Mouse (Mus musculus): Measurements from ENCODE around the gene Maml2. TPM values are rescaled to one million over a fixed set of nuclear protein-coding genes. Genes with fewer than 3 reads are reported as not detected.

The Maml2 gene
- polyA plus RNA-seq, 1 experiment from 2014 or later, result 10.0 TPM

DNA sequence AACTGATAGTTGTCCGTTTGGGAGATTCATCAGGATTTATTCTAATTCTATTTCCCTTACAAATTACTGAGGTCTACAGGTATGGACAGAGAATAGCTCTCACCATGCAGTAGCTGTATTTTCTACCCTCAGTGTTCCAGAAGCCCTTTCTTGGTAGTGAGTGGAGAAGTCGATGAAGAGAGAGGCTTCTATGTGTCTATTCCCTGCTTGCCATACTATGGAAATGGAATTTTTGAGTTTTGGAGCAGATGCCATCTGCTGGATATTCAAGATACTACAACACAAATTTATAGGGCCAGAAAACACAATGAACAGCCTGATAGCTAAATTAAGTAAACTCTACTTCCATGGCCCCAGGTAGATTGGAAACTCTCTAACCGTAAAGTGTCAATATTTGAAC lies 355.2 kb downstream of the Maml2 start:
- WGBS, result 40% methylated on average over 3 of the region's 3 CpGs
- no peak for ATAC-seq (replicated peaks; ENCODE audit: low FRiP score, low read depth)
- peak; percentile 78 for TF ChIP-seq CTCF (IDR thresholded peaks at IDR 0.05; ENCODE audit: low read depth)
- Histone ChIP-seq H3K9ac (ENCODE audit: low read depth, low read length) (no peak overlapping the region), H3K27ac (no peak overlapping the region), H3K36me3 (ENCODE audit: insufficient read depth, low read length) (no peaks in the 10 kb centered on the region), H3K27me3 (ENCODE audit: insufficient read depth, low read length) (no peaks in the 10 kb centered on the region), H3K9me3 (replicated peaks; ENCODE audit: low read length) (no peaks in the 10 kb centered on the region), H3K4me2 (ENCODE audit: low read length) (peak overlapping the region; percentile 13; the same call in 1 of the 2 replicates), H3K4me1 (replicated peaks; ENCODE audit: insufficient read depth, low read length) (0 out of 2 replicates have a peak, but pooled peaks cover 4% of the 10 kb centered on the region), H3K4me3 (replicated peaks; ENCODE audit: low read depth, low read length) (no peak overlapping the region)
- peak; percentile 83 for DNase-seq (ENCODE audit: low spot score)

GRCm38 (mm10) chr9:13661768-13662623 lies 364.2 kb downstream of the Maml2 start:
- 6% methylated on average over 12 of the region's 12 CpGs for WGBS
- DNase-seq (ENCODE audit: low spot score) (peak; percentile 47), ATAC-seq (replicated peaks; ENCODE audit: low FRiP score, low read depth) (no peak)
- TF ChIP-seq CTCF (IDR thresholded peaks at IDR 0.05; ENCODE audit: low read depth), result no peak
- no peak overlapping the region for H3K4me3 ChIP-seq (replicated peaks; ENCODE audit: low read depth, low read length)
- H3K9ac ChIP-seq (ENCODE audit: low read depth, low read length), result peak overlapping the region; percentile 40; the same call in 1 of the 2 replicates
- peaks cover 10% of the 10 kb centered on the region; the same call in 1 of the 2 replicates for H3K4me1 ChIP-seq (replicated peaks; ENCODE audit: insufficient read depth, low read length)
- 0 out of 2 replicates have a peak overlapping the region, but pooled peaks have one; percentile 31 for H3K27ac ChIP-seq
- no peaks in the 10 kb centered on the region for H3K9me3 ChIP-seq (replicated peaks; ENCODE audit: low read length)
- no peaks in the 10 kb centered on the region for H3K27me3 ChIP-seq (ENCODE audit: insufficient read depth, low read length)
- H3K36me3 ChIP-seq (ENCODE audit: insufficient read depth, low read length), result no peaks in the 10 kb centered on the region
- H3K4me2 ChIP-seq (ENCODE audit: low read length), result peak overlapping the region; percentile 45

GRCm38 (mm10) chr9:13665487-13665969 lies 367.8 kb downstream of the Maml2 start:
- 72% methylated on average over 2 of the region's 2 CpGs for WGBS
- H3K9ac ChIP-seq (ENCODE audit: low read depth, low read length), result no peak overlapping the region
- no peak overlapping the region for H3K4me2 ChIP-seq (ENCODE audit: low read length)
- ATAC-seq (replicated peaks; ENCODE audit: low FRiP score, low read depth) (no peak), DNase-seq (ENCODE audit: low spot score) (no peak)
- peaks cover 10% of the 10 kb centered on the region; the same call in 1 of the 2 replicates for H3K4me1 ChIP-seq (replicated peaks; ENCODE audit: insufficient read depth, low read length)
- no peak for TF ChIP-seq CTCF (IDR thresholded peaks at IDR 0.05; ENCODE audit: low read depth)
- no peaks in the 10 kb centered on the region for H3K27me3 ChIP-seq (ENCODE audit: insufficient read depth, low read length)
- H3K4me3 ChIP-seq (replicated peaks; ENCODE audit: low read depth, low read length), result no peak overlapping the region
- H3K9me3 ChIP-seq (replicated peaks; ENCODE audit: low read length), result no peaks in the 10 kb centered on the region
- no peaks in the 10 kb centered on the region for H3K36me3 ChIP-seq (ENCODE audit: insufficient read depth, low read length)
- no peak overlapping the region for H3K27ac ChIP-seq

- no peaks in the 10 kb centered on the region for H3K9me3 ChIP-seq (replicated peaks; ENCODE audit: low read length)
- ATAC-seq (replicated peaks; ENCODE audit: low FRiP score, low read depth), result no peak
- no peak overlapping the region for H3K27ac ChIP-seq
- no peak for TF ChIP-seq CTCF (IDR thresholded peaks at IDR 0.05; ENCODE audit: low read depth)
- DNase-seq (ENCODE audit: low spot score), result no peak
- H3K4me2 ChIP-seq (ENCODE audit: low read length), result no peak overlapping the region
- no peaks in the 10 kb centered on the region for H3K27me3 ChIP-seq (ENCODE audit: insufficient read depth, low read length)
- WGBS, result 83% methylated on average over 1 of the region's 1 CpGs
- no peak overlapping the region for H3K9ac ChIP-seq (ENCODE audit: low read depth, low read length)
- H3K36me3 ChIP-seq (ENCODE audit: insufficient read depth, low read length), result no peaks in the 10 kb centered on the region
- no peaks in the 10 kb centered on the region for H3K4me1 ChIP-seq (replicated peaks; ENCODE audit: insufficient read depth, low read length)
- no peak overlapping the region for H3K4me3 ChIP-seq (replicated peaks; ENCODE audit: low read depth, low read length)
These were observed 370.2 kb downstream of the Maml2 start for GRCm38 (mm10) chr9:13667955-13668354.

- TF ChIP-seq CTCF (IDR thresholded peaks at IDR 0.05; ENCODE audit: low read depth), result no peak
- Histone ChIP-seq H3K36me3 (ENCODE audit: insufficient read depth, low read length) (no peaks in the 10 kb centered on the region), H3K9ac (ENCODE audit: low read depth, low read length) (no peak overlapping the region), H3K27ac (no peak overlapping the region), H3K4me3 (replicated peaks; ENCODE audit: low read depth, low read length) (no peak overlapping the region), H3K4me2 (ENCODE audit: low read length) (no peak overlapping the region), H3K27me3 (ENCODE audit: insufficient read depth, low read length) (no peaks in the 10 kb centered on the region), H3K9me3 (replicated peaks; ENCODE audit: low read length) (no peaks in the 10 kb centered on the region), H3K4me1 (replicated peaks; ENCODE audit: insufficient read depth, low read length) (no peaks in the 10 kb centered on the region)
- DNase-seq (ENCODE audit: low spot score), result no peak
- ATAC-seq (replicated peaks; ENCODE audit: low FRiP score, low read depth), result no peak
- WGBS, result 78% methylated on average over 2 of the region's 2 CpGs
These were observed 371.0 kb downstream of the Maml2 start for GRCm38 (mm10) chr9:13668742-13669141.

DNA sequence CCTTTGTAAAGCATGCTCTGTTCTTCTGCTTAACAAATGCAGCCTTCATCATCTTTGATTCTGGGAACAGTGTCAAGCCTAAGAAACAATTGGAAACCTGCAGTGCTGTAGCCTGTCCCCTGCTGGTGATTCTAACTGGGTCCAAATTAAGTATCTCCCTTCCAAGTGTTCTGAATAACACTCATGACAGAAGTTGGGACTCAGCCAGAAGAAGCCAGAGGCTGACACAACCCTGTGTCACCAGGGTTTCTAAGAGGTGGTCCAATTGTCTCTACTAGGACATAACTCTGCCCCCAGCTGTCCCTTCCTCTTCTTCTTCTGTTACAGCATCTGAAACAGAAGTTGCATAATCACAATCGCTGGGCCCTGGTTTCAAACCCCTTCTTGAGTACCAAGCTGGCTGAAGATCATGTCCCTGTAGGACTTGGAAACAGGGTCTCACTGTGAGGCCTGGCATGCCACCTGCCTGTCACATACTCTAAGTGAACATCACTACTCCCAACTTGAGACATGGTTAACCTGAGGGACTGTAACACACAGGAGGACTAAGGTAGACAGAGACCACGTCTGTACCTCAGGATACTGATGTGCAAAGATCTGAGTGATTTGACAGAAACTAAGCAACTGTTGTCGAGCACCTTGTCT lies 373.5 kb downstream of the Maml2 start:
- DNase-seq (ENCODE audit: low spot score) (no peak), ATAC-seq (replicated peaks; ENCODE audit: low FRiP score, low read depth) (no peak)
- Histone ChIP-seq H3K27me3 (ENCODE audit: insufficient read depth, low read length) (no peaks in the 10 kb centered on the region), H3K36me3 (ENCODE audit: insufficient read depth, low read length) (no peaks in the 10 kb centered on the region), H3K4me3 (replicated peaks; ENCODE audit: low read depth, low read length) (no peak overlapping the region), H3K4me1 (replicated peaks; ENCODE audit: insufficient read depth, low read length) (no peaks in the 10 kb centered on the region), H3K9me3 (replicated peaks; ENCODE audit: low read length) (no peaks in the 10 kb centered on the region), H3K27ac (no peak overlapping the region), H3K4me2 (ENCODE audit: low read length) (no peak overlapping the region), H3K9ac (ENCODE audit: low read depth, low read length) (no peak overlapping the region)
- TF ChIP-seq CTCF (IDR thresholded peaks at IDR 0.05; ENCODE audit: low read depth), result peak; percentile 35; the same call in 1 of the 2 replicates
- 90% methylated on average over 3 of the region's 3 CpGs for WGBS
